Mouse (Mus musculus) erythroblast, embryonic 14.5 days (primary cell): ENCODE results near the gene Kdelr3. TPM values are rescaled to one million over a fixed set of nuclear protein-coding genes. Genes with fewer than 3 reads are reported as not detected.
A peak's percentile ranks its signal among the peaks of the same experiment; 100 is the strongest.

Experiments
- H3K27me3 ChIP-seq: 2 replicates; pipeline ENCODE4 v1.6.1; 2012; ENCODE audit warnings: inconsistent platforms; ENCODE audit not compliant: control insufficient read depth
- H3K36me3 ChIP-seq: 2 replicates; pipeline ENCODE4 v1.6.1; 2012; ENCODE audit warnings: mild to moderate bottlenecking, inconsistent platforms; ENCODE audit not compliant: control insufficient read depth
- H3K4me1 ChIP-seq: 2 replicates; pipeline ENCODE4 v1.6.1; 2012; ENCODE audit warnings: inconsistent platforms; ENCODE audit not compliant: control insufficient read depth
- H3K4me3 ChIP-seq: replicated peaks from 2 replicates; pipeline ENCODE3; 2012; ENCODE audit warnings: moderate library complexity, mild to moderate bottlenecking, inconsistent platforms
- H3K9me3 ChIP-seq: 2 replicates; pipeline ENCODE4 v1.6.1; 2012; ENCODE audit warnings: low read length, inconsistent platforms, mixed read lengths; ENCODE audit not compliant: control insufficient read depth
- GATA1 ChIP-seq: IDR thresholded peaks from 2 replicates; pipeline ENCODE4 v1.6.1; 2012; ENCODE audit warnings: low read length, inconsistent platforms, mixed read lengths
- TAL1 ChIP-seq: IDR thresholded peaks from 3 replicates; pipeline ENCODE4 v1.6.1; 2012; ENCODE audit warnings: low read length, inconsistent platforms, mixed read lengths
- polyA plus RNA-seq: library from polyadenylated mRNA; stranded (reverse); fragments of >175 nt; gene quantifications from 2 replicates; pipeline ENCODE4 v1.2.3, GENCODE M21; 2012

Gene Kdelr3
- polyA plus RNA-seq, 1 experiment = not detected

- Histone ChIP-seq H3K9me3 (no peaks in the 10 kb centered on the region), H3K4me3 (no peak overlapping the region), H3K36me3 (no peaks in the 10 kb centered on the region), H3K4me1 (no peaks in the 10 kb centered on the region), H3K27me3 (peaks cover 97% of the 10 kb centered on the region)
- TF ChIP-seq TAL1 = no peak
- TF ChIP-seq GATA1 = no peak
These were observed 9.0 kb upstream of the Kdelr3 start for GRCm38 (mm10) chr15:79507055-79507828.

DNA sequence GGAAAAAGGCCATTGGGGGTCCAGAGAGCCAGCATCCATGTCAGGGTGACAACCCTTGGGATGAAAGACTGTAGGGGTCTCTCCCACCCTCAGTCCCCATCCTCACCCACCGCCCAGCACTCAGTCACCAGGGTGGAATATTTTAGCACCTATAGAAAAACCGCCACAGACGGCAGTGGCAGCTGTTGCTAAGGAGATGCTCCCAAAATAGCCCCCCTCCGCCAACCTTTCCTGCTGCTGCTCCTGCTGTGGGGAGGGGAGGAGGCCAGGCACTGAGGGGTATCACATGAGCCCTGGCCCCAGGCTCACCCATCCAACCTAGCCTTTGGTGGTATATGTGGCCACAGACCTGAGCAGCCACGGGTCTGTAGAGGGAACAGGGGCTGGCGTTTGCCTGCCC, 6.2 kb upstream of the Kdelr3 start:
- H3K36me3 ChIP-seq = no peaks in the 10 kb centered on the region
- TF ChIP-seq GATA1 (no peak), TAL1 (no peak)
- no peak overlapping the region for H3K4me3 ChIP-seq
- peaks cover 97% of the 10 kb centered on the region for H3K27me3 ChIP-seq
- H3K4me1 ChIP-seq = no peaks in the 10 kb centered on the region
- peaks cover 7% of the 10 kb centered on the region; the same call in 1 of the 2 replicates for H3K9me3 ChIP-seq

- no peaks in the 10 kb centered on the region for H3K4me1 ChIP-seq
- no peak overlapping the region for H3K4me3 ChIP-seq
- no peaks in the 10 kb centered on the region for H3K36me3 ChIP-seq
- peaks cover 97% of the 10 kb centered on the region for H3K27me3 ChIP-seq
- peaks cover 8% of the 10 kb centered on the region; the same call in 1 of the 2 replicates for H3K9me3 ChIP-seq
- TF ChIP-seq TAL1 (no peak), GATA1 (no peak)
These were observed 5.8 kb upstream of the Kdelr3 start for GRCm38 (mm10) chr15:79510425-79510824.

GRCm38 (mm10) chr15:79511553-79512320, 4.5 kb upstream of the Kdelr3 start:
- H3K4me1 ChIP-seq = peaks cover 6% of the 10 kb centered on the region
- H3K4me3 ChIP-seq = no peak overlapping the region
- H3K27me3 ChIP-seq = peaks cover 97% of the 10 kb centered on the region
- no peak for TF ChIP-seq GATA1
- TF ChIP-seq TAL1 = no peak
- no peaks in the 10 kb centered on the region for H3K36me3 ChIP-seq
- H3K9me3 ChIP-seq = peaks cover 12% of the 10 kb centered on the region; the same call in 1 of the 2 replicates

GRCm38 (mm10) chr15:79513940-79514339, 2.3 kb upstream of the Kdelr3 start:
- peaks cover 93% of the 10 kb centered on the region for H3K27me3 ChIP-seq
- no peaks in the 10 kb centered on the region for H3K36me3 ChIP-seq
- peaks cover 10% of the 10 kb centered on the region for H3K4me1 ChIP-seq
- H3K9me3 ChIP-seq = peaks cover 12% of the 10 kb centered on the region; the same call in 1 of the 2 replicates
- TF ChIP-seq TAL1 (no peak), GATA1 (no peak)
- H3K4me3 ChIP-seq = no peak overlapping the region

DNA sequence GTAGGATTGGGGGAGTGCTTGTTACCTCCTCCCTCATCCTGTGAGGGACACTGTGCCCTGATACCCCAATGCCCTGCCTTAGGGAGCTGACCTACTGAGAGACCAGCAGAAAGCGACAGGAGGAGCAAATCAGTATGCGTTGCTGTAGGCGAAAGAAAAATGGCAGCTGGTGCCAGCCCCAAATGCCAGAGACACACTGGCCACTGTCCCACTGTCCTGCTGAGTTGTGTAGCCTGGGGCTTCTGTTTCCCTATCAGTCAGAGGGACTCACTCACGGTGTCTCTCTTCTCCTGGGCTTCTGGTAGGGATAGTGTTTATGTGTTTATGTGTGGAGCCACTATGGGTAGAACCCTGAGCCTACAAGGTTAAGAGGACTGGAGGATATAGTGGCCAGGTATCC, 1.5 kb downstream of the Kdelr3 start:
- H3K9me3 ChIP-seq = peaks cover 16% of the 10 kb centered on the region; the same call in 1 of the 2 replicates
- no peaks in the 10 kb centered on the region for H3K36me3 ChIP-seq
- peaks cover 61% of the 10 kb centered on the region for H3K27me3 ChIP-seq
- H3K4me3 ChIP-seq = no peak overlapping the region
- TF ChIP-seq TAL1 = no peak
- no peak for TF ChIP-seq GATA1
- H3K4me1 ChIP-seq = peaks cover 21% of the 10 kb centered on the region

GRCm38 (mm10) chr15:79518571-79518970, 2.4 kb downstream of the Kdelr3 start:
- Histone ChIP-seq H3K4me3 (no peak overlapping the region), H3K36me3 (no peaks in the 10 kb centered on the region), H3K9me3 (peaks cover 18% of the 10 kb centered on the region; the same call in 1 of the 2 replicates), H3K4me1 (peaks cover 21% of the 10 kb centered on the region), H3K27me3 (peaks cover 53% of the 10 kb centered on the region)
- TF ChIP-seq TAL1 (no peak), GATA1 (no peak)

GRCm38 (mm10) chr15:79519400-79520220, 3.4 kb downstream of the Kdelr3 start:
- Histone ChIP-seq H3K4me3 (peak overlapping the region; percentile 28), H3K27me3 (peaks cover 42% of the 10 kb centered on the region)
- TF ChIP-seq TAL1 (no peak), GATA1 (no peak)

GRCm38 (mm10) chr15:79525564-79525963, 9.4 kb downstream of the Kdelr3 start:
- H3K4me3 ChIP-seq = no peak overlapping the region
- no peak for TF ChIP-seq TAL1
- TF ChIP-seq GATA1 = no peak
- H3K4me1 ChIP-seq = no peaks in the 10 kb centered on the region; the same call in 1 of the 2 replicates
- H3K36me3 ChIP-seq = peaks cover 48% of the 10 kb centered on the region
- peaks cover 2% of the 10 kb centered on the region; the same call in 1 of the 2 replicates for H3K9me3 ChIP-seq
- H3K27me3 ChIP-seq = no peaks in the 10 kb centered on the region

More at GRCm38 (mm10) chr15:79519400-79520220, 3.4 kb downstream of the Kdelr3 start:
- no peaks in the 10 kb centered on the region for H3K36me3 ChIP-seq
- H3K4me1 ChIP-seq = peaks cover 21% of the 10 kb centered on the region
- H3K9me3 ChIP-seq = peaks cover 13% of the 10 kb centered on the region; the same call in 1 of the 2 replicates
